Mouse (Mus musculus): ENCODE results near the gene Cyth1.

Gene Cyth1

DNA sequence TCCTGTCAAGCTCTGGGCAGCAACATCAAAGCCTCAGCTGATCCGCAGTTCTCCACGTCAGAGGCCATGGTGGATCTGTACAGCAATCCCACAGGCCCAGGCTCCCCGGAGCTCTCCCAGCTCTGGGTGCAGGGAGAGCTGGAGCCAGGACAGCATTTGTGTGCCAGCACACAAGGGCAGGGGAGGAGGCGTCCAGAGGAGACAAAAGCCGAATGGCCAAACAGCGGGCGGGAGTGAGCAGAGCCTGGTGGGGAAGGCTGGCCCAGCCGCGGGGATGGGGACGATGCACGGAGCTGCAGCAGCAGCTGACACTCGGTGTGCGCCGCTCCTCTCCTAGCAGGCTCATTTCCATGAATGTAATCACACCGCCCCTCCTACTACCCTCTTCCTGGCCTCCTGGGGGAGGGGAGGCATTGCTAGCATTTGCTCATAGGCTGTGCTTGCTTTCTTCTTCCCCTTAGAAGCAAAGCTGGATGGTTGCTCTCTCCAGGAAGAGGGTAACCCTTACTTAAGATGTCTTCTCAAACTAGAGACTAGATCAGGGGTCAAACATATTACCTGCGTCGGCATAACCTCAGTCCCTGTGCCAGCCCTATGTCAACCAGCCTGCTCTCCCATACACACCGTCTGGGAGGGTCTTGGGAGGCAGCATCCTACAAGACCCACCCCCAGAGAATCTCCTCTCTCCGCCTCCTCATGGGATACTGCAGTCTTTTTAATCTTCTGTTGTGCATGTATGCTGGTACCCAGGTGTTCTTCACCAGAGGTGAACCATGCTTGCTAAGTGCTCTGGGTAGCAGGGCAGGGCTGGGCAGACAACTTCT is 45.8 kb downstream of the Cyth1 start:
- in situ Hi-C loops (cut with MboI; ENCODE audit: low sequenced_read_pairs) = loop anchor here (25.0 kb wide), 1 partner anchor 340 kb away; the partner anchor contains the start of genes Tha1 and Tmem235

DNA sequence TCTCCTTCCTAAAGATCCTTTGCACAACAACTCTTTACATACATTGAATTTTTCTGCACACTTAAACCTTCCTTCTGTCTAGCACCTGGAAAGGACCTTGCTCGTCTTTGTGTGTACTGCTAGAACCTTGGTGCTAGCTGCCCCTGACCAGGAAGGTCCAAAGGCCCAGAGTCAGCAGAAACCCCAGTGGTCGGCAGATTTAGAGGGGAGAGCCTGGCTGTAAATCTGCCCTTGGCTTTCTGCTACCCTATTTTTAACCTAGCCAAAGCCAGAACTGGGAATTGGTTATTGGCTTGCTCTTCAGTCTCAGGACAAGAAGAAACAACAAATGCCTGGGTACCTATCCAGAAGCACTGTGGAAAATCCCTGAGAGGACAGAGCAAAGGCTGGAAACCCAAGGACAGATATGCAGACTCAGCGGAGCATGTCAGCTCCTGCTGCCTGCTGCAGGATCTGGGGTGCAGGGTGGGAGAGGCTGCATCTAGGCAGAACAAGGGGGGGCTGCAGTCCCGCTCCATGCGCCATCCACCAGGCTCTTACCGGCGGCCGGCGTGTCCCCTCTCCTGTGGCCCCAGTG is 46.5 kb downstream of the Cyth1 start:
- in situ Hi-C loops (cut with MboI; ENCODE audit: low sequenced_read_pairs) = loop anchor here (25.0 kb wide), 1 partner anchor 340 kb away; the partner anchor contains the start of genes Tha1 and Tmem235

DNA sequence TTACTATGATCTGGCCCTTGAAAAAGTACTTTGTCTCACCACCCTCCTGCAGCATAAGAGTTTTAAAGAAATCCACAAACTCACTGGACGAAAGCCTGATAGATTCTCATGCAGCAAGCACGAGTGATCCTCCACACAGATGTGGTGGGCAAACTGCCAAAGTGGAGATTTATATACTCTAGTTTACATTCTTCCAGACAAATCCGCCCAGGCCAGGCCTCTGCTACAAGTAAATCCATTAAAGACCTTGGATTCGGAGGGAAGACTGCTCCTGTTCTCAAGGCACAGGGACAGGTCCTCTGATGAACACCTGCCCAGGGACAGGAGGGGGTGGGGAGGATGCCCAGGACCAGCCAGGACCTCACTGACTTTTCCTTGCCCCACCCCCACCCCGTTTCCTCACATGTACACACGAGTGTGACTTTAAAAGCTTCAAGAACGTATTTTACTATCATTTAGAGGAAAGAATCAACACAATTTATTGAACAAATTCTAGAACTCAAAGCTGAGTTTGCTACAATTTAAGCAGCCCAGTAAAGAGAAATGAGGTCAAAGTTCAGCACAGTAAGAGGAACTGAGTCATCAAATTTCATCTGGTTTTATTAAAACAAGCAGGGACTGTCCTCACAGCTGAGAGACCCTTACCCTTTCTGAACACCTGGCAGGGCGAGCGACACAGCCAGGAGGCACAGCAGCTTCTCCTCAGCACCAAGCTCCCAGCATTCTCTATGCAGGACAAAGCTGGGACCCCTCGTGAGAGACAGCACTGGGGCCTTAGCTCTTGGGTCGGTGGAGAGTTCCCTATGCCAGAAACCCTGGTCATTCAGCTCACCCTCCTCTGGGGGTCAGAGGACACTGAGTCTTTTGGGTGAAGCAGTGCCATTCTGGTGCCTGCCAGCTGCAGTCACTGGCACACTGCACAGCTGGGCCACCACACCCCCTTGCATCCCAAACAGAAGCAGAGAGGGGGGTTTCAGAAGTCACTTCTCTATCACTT is 47.3 kb downstream of the Cyth1 start:
- in situ Hi-C loops (cut with MboI; ENCODE audit: low sequenced_read_pairs) = loop anchor here (25.0 kb wide), 1 partner anchor 339 kb away; the partner anchor contains the start of genes Tha1 and Tmem235

GRCm38 (mm10) chr11:118198296-118198600 is 50.1 kb downstream of the Cyth1 start:
- in situ Hi-C loops (cut with MboI; ENCODE audit: low sequenced_read_pairs) = no loop called here

DNA sequence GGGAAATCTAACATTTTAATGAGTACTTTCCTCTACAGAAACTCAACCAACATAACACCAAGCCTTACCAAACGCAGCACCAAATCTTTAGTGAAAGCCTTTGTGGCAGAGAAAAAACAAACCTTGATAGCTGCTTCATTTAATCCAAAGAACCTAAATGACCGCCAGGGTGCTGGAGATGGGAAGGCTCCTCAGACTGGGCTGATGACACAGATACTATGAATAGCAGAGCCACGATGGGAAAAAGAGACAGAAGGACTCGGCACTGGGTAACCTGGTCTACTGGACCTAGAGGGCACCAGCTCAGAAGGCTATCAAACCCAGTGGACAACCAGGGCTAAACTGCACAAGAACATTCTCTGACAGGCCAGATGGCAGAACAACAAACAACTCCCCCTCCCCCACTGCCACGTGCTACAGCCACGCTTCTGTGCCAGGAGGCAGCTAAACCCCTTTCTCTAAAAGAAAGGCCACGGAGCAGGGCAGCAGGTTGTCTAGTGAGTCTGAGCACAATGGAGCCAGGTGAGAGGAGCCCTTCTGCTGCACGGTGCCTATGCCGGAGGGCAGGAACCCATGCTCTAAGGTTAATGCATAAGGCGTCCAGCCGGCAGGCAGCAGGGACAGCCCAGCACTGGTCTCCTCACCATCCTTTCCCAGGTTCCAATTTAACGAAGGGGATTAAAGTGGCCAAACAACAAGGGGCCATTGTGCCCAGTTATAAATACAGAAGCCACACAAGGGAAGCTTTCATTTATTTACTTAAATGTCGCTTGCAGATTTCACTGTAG is 50.7 kb downstream of the Cyth1 start:
- in situ Hi-C loops (cut with MboI; ENCODE audit: low sequenced_read_pairs) = no loop called here

- in situ Hi-C loops (cut with MboI; ENCODE audit: low sequenced_read_pairs) = no loop called here
Measured at GRCm38 (mm10) chr11:118196824-118197388, 51.5 kb downstream of the Cyth1 start.

DNA sequence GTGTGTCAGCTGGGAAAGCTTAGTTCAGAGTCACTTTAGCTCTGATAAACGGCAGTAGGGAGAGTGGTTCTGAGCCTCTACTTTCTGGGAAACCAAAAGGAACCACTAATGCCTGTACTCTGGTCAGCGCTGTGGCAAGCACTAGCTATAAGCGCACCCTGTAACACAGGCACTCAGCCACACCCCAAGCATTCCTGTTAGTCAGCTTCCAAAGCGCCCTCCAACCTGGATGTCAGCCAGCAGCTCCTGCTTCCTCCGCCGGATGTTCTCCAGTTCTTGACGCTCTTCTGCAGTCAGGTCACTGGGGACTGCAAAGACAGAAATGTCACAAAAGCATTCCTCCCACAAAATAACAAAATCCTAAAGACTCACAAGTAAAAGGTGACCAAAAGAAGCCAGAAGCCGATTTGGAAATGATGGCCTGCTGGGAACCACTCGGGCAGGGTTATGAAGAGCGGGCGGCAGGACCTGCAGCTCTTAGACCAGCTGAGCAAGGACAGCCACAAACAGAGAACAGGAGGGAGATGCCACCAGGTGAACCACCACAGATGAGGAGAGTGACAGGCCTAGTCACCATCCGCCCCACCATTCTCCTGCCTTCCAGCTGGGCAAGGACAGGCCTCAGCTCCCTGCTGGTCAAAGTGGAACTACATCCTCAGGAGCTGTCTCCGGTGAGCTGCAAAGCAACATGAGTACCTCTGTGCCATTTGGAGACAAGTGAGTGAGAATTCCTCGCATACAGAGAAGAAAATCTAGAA is 54.8 kb downstream of the Cyth1 start:
- in situ Hi-C loops (cut with MboI; ENCODE audit: low sequenced_read_pairs) = no loop called here

- in situ Hi-C loops (cut with MboI; ENCODE audit: low sequenced_read_pairs) = no loop called here
Measured at GRCm38 (mm10) chr11:118192973-118193372, 55.4 kb downstream of the Cyth1 start.

GRCm38 (mm10) chr11:118182768-118183167 is 65.6 kb downstream of the Cyth1 start:
- in situ Hi-C loops (cut with MboI; ENCODE audit: low sequenced_read_pairs) = no loop called here

- in situ Hi-C loops (cut with MboI; ENCODE audit: low sequenced_read_pairs) = no loop called here
Measured at GRCm38 (mm10) chr11:118182353-118182752, 66.0 kb downstream of the Cyth1 start.

GRCm38 (mm10) chr11:118180199-118180598 is 68.2 kb downstream of the Cyth1 start:
- in situ Hi-C loops (cut with MboI; ENCODE audit: low sequenced_read_pairs) = no loop called here

DNA sequence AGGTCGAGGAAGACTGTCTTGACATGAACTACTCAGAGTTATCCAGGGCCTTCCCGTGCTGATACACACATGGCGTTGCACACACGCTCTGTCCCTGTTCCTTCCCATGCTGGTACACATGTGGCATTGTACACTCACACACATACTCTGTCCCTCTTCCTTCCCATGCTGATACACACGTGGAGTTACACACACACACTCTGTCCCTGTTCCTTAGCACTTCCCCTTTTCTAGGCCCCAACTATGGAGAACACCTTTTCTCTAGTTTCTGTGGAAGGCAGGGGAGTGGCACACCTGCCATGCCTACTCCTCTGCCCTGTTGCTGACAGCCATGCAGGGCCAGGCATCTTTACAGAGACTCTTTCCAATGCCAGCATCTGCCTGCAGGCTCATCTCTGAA is 70.2 kb downstream of the Cyth1 start:
- in situ Hi-C loops (cut with MboI; ENCODE audit: low sequenced_read_pairs) = no loop called here

- in situ Hi-C loops (cut with MboI; ENCODE audit: low sequenced_read_pairs) = no loop called here
Measured at GRCm38 (mm10) chr11:118174752-118175151, 73.6 kb downstream of the Cyth1 start.

GRCm38 (mm10) chr11:118172768-118173167 is 75.6 kb downstream of the Cyth1 start:
- in situ Hi-C loops (cut with MboI; ENCODE audit: low sequenced_read_pairs) = no loop called here

GRCm38 (mm10) chr11:118170333-118170732 is 78.1 kb downstream of the Cyth1 start:
- in situ Hi-C loops (cut with MboI; ENCODE audit: low sequenced_read_pairs) = no loop called here

GRCm38 (mm10) chr11:118168714-118169113 is 79.7 kb downstream of the Cyth1 start:
- in situ Hi-C loops (cut with MboI; ENCODE audit: low sequenced_read_pairs) = no loop called here

- in situ Hi-C loops (cut with MboI; ENCODE audit: low sequenced_read_pairs) = no loop called here
Measured at GRCm38 (mm10) chr11:118166626-118167025, 81.8 kb downstream of the Cyth1 start.

DNA sequence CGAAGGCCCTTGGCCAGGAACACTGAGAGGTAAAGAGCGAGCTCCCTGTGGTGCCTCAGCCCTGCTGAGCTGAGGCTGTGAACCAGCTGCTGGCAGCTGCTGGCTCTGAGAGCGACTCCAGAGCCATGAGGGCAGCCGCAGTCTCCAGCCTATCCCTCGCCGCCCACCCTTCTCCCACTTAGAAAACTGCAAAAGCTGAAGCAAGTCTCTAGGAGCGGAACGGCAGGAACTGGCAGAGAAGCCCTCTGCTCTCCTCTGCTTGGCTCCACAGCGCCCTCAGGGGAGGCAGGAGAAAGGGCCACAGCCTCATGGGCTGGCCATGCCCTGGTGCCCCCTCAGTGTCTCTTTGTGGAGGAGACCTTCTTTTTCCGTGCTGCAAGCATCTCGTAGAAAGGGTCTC is 82.7 kb downstream of the Cyth1 start:
- in situ Hi-C loops (cut with MboI; ENCODE audit: low sequenced_read_pairs) = no loop called here

- in situ Hi-C loops (cut with MboI; ENCODE audit: low sequenced_read_pairs) = no loop called here
Measured at GRCm38 (mm10) chr11:118164566-118164965, 83.8 kb downstream of the Cyth1 start.
